Mouse (Mus musculus) adrenal gland, adult 2 months (tissue): ENCODE data around the gene Dpp4. TPM values are rescaled to one million over a fixed set of nuclear protein-coding genes. Genes with fewer than 3 reads are reported as not detected.
A peak's percentile ranks its signal among the peaks of the same experiment; 100 is the strongest.

ENCODE experiments used
- DNase-seq: peaks from one replicate; pipeline ENCODE4 v3.0.0; 2021
- polyA plus RNA-seq: library from polyadenylated mRNA; depleted of rRNA; stranded (reverse); fragments of >200 nt; gene quantifications from 2 replicates; pipeline ENCODE4 v1.2.3, GENCODE M21; 2012
- total RNA-seq, 2 experiments: library from RNA; stranded (reverse); gene quantifications; 2 replicates each; pipeline ENCODE4 v1.2.3; 2021

Dpp4 gene
- total and polyA plus RNA-seq, 3 experiments = 0.31 to 3.5 (median 3.1) TPM

DNA sequence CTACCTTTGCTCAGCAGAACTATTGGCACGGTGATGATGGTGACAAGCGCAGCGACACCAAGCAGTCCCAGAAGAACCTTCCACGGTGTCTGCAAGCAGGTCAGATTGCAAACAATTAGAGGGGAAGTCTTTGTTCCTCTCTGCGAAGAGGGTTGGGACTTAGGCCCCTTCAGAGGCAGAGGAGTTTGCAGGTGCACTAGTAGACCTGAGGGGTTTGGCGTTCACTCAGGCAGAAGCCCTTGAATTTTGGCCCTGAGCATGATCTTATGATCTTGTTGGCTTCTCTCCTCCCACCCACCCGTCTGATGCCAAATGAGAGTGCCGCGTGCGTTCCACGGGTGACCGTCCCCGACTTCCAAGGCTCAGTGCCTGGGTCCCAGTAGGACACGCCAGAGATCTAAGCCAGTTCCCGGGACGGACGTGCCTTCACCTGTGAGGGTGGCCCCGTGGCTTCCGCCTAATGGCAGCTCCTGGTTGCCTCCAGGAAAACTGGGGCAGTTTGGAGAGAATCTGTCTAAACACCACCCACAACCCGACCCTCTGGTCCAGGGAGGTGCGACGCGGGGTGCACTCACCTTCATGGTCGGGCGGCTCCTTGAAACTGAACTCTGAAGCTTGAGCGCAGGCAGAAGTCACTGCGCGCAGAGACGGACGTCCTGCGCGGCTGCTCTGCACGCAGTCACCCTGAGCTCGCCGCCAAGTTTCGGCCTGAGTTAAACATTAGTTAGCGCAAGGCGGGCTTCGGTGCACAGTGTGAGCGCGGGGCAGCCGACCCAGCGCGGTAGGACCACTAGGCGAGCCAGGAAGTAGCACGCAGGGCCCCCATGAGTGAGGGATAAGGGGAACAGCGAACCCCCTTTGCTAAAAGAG, 585 bp downstream of the Dpp4 start:
- peak; percentile 7 for DNase-seq

DNA sequence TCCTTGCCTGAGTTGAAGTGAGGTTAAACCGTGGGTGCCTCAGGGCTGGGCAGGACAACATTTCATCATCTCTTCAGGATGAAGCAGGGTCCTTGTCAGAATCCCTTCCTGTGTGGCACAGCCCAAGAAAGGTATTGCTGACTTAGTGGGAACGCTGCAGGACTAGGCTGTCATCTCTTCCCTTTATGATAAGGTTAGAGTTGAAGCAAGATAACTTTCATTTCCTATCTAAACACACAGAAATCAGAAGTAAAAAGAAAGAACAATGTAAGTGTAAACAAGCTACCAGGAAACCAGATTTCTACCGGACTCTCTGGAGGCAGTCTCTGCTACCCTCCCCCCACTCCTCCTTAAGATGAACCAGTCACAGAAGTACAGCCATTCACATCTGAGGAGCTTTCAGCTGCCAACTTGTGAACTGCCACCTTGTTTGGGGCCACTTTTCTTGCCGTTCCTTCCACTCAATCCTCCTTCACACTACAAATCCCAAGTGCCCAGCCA, 3.3 kb downstream of the Dpp4 start:
- no peak for DNase-seq

GRCm38 (mm10) chr2:62408216-62408615, 3.8 kb downstream of the Dpp4 start:
- no peak for DNase-seq

GRCm38 (mm10) chr2:62403556-62404135, 8.4 kb downstream of the Dpp4 start:
- no peak for DNase-seq

DNA sequence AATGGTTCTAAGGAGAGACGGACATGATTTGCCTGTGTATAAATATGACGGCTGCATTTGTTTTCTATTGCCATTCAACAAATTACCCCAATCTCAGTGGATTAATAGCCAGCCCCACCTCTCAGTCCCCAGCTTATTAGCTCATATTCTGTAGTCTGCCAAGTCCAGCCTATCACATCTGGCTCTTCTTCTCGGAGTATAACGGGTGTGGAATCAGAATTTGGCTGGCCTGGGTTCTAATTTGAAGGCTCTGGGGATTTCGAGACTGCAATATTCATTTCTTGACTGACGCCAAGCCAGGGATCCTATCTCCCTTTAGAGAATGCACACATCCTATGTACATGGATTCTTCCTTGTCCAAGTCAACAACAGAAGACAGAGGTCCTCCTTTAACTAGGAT, 11.0 kb downstream of the Dpp4 start:
- DNase-seq = no peak

DNA sequence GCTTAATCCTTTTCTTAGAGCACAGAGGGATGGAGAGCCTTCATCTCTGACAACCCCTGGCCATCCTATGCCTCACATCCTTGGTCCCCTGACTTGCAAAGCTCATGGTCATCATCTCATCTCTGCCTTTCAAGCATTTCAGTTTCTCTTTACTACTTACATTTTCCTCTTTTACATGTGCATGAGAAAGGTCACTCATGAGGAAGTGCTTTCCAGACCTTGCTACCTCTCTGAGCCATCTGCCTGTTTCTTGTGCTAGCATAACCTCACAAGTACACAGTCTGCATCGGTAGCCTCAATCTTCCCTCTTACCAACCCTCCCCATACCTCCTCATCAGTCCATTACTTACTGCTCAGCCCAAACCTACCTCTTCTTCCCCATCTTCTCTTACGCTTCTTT, 12.2 kb downstream of the Dpp4 start:
- no peak for DNase-seq

- no peak for DNase-seq
Observed at GRCm38 (mm10) chr2:62399361-62399760, 12.7 kb downstream of the Dpp4 start.

GRCm38 (mm10) chr2:62398115-62398875, 13.7 kb downstream of the Dpp4 start:
- no peak for DNase-seq

GRCm38 (mm10) chr2:62397661-62398060, 14.4 kb downstream of the Dpp4 start:
- DNase-seq = no peak

GRCm38 (mm10) chr2:62396799-62397198, 15.2 kb downstream of the Dpp4 start:
- DNase-seq = no peak

DNA sequence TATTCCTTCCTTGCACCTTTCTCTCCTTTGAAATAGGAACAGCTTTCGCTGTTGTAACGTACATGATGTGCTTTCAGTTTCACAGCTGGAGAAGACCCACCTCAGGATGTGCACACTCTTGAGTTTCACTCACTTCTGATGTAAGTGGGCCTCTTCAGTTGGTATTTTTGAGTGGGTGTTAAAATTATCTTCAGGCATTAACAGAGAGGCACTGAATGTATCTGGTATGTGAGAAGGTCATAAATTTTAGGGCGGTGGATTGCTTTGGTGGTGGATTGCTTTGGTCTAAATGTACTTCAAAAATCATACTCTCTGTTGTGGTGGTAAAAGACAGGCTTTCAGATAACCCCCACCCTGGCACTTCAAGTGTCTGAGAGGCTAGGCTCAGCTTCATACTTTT, 17.2 kb downstream of the Dpp4 start:
- no peak for DNase-seq

GRCm38 (mm10) chr2:62392098-62392497, 19.9 kb downstream of the Dpp4 start:
- no peak for DNase-seq

DNA sequence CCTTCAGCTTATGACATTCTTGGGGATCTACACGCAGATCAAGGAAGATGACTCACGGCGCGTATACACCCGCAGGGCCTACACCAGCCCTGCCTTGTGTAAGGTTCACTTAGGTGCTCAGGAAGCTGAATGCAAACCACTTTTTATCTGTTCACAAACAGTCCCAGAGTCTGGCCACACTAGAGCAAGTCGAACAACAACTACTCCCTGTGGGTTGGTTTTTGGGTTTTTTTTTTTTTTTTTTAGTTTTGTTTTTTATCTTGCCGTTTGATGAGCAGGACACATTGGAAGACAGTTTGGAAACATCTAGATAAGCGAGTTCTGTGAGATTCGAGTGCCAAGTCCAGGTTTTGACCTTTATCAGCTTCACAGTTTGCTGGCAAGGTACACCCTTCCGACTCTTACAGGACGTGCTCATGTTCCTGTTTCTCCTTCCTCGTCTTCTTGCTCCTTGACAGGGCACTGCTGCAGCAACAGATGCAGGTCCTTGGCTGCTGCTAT, 21.0 kb downstream of the Dpp4 start:
- DNase-seq = no peak

GRCm38 (mm10) chr2:62390305-62390704, 21.7 kb downstream of the Dpp4 start:
- no peak for DNase-seq

DNA sequence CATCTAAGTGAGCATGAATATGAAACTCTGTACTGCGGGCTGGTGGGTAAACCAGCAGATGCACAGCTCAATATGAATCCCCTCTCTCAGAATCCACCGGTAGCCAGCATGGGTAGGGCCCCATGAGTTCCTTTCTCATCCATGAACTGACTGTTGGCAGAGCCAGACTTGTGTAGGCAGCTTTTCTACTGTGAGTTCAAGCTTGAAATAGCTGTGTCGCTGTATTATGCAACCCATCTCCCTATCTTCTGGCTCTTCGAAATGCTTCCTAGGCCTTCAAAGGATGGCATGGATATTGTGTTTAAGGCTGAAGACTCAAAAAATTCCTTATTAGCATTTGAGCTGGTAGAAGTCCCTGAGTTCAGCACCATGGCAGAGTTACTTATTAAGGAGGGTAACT, 23.2 kb downstream of the Dpp4 start:
- no peak for DNase-seq

GRCm38 (mm10) chr2:62383196-62383595, 28.8 kb downstream of the Dpp4 start:
- DNase-seq = no peak

GRCm38 (mm10) chr2:62382440-62382839, 29.6 kb downstream of the Dpp4 start:
- DNase-seq = no peak

- DNase-seq = no peak
Observed at GRCm38 (mm10) chr2:62381756-62382155, 30.3 kb downstream of the Dpp4 start.

DNA sequence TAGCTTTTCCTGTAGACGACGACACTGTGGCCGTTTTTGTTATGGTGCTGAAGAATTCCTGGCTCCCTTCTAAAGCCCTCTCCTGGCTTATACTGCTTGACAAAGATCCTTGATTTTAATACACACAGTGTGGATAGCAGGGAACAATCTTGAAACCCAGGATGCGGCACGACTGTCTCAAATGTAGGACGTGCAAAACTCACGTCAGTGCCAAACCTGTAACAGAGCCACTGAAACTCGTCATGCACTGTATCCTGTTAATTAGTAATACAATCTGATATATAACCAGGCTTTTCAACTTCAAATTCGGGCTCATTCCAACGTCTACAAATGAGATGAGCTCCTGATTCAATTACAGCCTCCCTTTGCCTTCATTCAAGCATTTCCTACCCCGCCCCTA, 38.3 kb downstream of the Dpp4 start:
- DNase-seq = no peak

- DNase-seq = no peak
Observed at GRCm38 (mm10) chr2:62370048-62370447, 42.0 kb downstream of the Dpp4 start.

DNA sequence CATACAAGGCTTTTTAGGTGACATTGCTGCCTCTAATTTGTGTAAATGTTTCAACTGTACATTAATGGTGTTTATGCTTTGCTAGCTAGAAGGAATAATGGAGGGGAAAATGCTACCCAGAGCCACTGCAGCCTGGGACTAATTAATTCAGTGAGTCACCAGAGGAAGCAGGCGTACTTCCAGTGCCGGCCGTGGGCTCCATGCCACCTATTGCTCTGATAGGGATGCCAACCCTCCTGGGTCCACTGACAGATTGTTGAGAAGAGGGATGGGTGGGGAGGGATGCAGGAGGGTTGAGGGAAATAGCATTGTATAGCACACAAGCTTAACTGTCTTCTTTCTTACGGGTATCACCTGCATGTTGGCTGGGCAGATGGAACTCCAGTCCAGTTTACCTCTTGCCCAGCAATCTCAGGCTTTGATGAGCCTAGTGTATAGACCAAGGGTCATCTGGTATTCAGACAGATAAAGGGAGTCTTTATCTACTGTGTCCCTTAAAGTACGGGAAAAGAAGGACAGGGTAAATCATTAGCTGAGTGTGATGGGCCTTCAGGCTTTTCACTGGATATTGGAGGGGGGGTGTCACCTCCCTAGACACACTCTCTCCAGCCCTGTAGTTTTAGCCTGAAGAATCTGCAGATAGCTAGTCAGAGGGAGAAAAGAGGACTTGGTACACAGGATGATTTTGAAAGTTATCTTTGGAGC, 43.5 kb downstream of the Dpp4 start:
- no peak for DNase-seq

DNA sequence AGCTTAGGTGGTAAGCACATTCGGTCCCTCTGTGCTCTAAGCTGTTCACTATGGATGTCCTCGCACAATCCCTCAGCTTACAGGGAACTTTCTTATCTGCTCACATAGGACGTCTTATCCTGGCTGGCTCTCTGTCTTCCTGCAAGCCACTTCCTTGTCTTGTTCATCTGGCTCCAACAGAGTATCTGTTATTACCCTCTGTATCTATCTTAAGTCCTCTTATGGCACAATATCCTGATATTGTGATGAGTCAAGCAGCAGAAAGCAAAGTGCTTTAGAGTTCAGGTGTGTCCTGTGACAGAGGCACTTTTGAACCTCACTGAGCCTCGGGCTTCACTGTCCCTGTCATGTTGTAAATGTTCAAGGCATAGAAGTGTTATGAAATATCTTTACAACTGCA, 48.4 kb downstream of the Dpp4 start:
- DNase-seq = no peak
